Mouse (Mus musculus): Measurements from ENCODE around the gene Slc44a3.

DNA sequence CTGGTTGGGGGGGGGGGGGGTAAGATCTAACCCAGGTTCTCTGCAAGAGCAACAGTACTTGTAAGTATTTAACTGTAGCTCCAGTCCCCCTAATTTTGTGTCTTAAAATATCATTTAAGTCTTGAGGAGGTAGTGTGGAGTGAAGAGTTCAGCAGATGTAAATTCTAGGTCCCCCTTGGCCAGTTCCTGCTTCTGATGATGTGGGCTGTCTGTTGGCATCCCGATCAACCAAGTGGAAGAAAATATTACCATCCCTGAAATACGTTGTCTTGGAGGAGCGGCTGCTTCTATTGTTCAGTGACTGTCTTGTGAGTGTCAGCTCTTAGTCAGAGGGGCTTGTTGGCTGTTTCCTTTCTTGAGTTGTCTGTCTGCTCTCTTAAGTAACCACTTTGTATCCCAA is 102.7 kb downstream of the Slc44a3 start:
- no peak for TF ChIP-seq POLR2A (IDR thresholded peaks at IDR 0.05; ENCODE audit: borderline replicate concordance, insufficient read depth, low read length)
- TF ChIP-seq CTCF (IDR thresholded peaks at IDR 0.05; ENCODE audit: borderline replicate concordance, insufficient read depth, low read depth, low read length) = no peak
